Mouse (Mus musculus) forebrain, postnatal 0 days (tissue): ENCODE data around the gene Gzmk. TPM values are rescaled to one million over a fixed set of nuclear protein-coding genes. Genes with fewer than 3 reads are reported as not detected.

Experiments
- ATAC-seq: fragments of 200-750 bp; cut with Nextera tagmentation; 2 replicates; pipeline ENCODE4 v1.8.0; 2017; ENCODE audit warnings: mild to moderate bottlenecking, moderate library complexity
- DNase-seq: peaks from one replicate; pipeline ENCODE4 v3.0.0-alpha.2; 2015
- H3K27ac ChIP-seq: fragments of 300-500 bp; sonication (generic); 2 replicates; pipeline ENCODE4 v1.5.1; 2014; ENCODE audit warnings: low read depth, mild to moderate bottlenecking, antibody characterized with exemption, low read length, moderate library complexity, mixed read lengths
- H3K27me3 ChIP-seq: fragments of 300-500 bp; sonication (generic); 2 replicates; pipeline ENCODE4 v1.6.1; 2014; ENCODE audit warnings: mild to moderate bottlenecking, low read length, mixed read lengths; ENCODE audit not compliant: insufficient read depth
- H3K36me3 ChIP-seq: fragments of 300-500 bp; sonication (generic); 2 replicates; pipeline ENCODE4 v1.6.1; 2014; ENCODE audit warnings: mild to moderate bottlenecking, moderate library complexity; ENCODE audit not compliant: insufficient read depth
- H3K4me1 ChIP-seq: fragments of 300-500 bp; sonication (generic); 2 replicates; pipeline ENCODE4 v1.6.1; 2014; ENCODE audit warnings: antibody characterized with exemption; ENCODE audit not compliant: insufficient read depth
- H3K4me2 ChIP-seq: fragments of 300-500 bp; sonication (generic); 2 replicates; pipeline ENCODE4 v1.6.1; 2014; ENCODE audit warnings: low read depth, mild to moderate bottlenecking, moderate library complexity
- H3K4me3 ChIP-seq: fragments of 300-500 bp; sonication (generic); 2 replicates; pipeline ENCODE4 v1.5.1; 2014; ENCODE audit warnings: low read depth, low read length, mixed read lengths
- H3K9ac ChIP-seq: fragments of 300-500 bp; sonication (generic); 2 replicates; pipeline ENCODE4 v1.6.1; 2014; ENCODE audit warnings: mild to moderate bottlenecking
- H3K9me3 ChIP-seq: fragments of 300-500 bp; sonication (generic); 2 replicates; pipeline ENCODE4 v1.6.1; 2016; ENCODE audit warnings: low read length
- CTCF ChIP-seq: sonication (generic); IDR thresholded peaks from 2 replicates; pipeline ENCODE4 v1.5.1; 2016; ENCODE audit warnings: antibody characterized with exemption, control low read depth, low read depth
- WGBS: fragments of 180-500 bp; shearing (Covaris S2); extraction: QIAGEN DNeasy Blood & Tissue Kit; methylation state at CpG from one replicate; pipeline ENCODE4 v1.1.7; 2014; 5-methylcytosine and 5-hydroxymethylcytosine counted together
- polyA plus RNA-seq: library from polyadenylated mRNA; unstranded; fragments of >200 nt; fragmentation: Nextera tagmentation; extraction: Ambion mirVana; gene quantifications from 2 replicates; pipeline ENCODE4 v1.2.1, GENCODE M21; 2015
- total RNA-seq: library from RNA; depleted of rRNA; stranded (reverse); fragments of >200 nt; gene quantifications from 2 replicates; pipeline ENCODE4 v1.2.3, GENCODE M21; 2014

Gzmk gene
- total and polyA plus RNA-seq, 2 experiments from 2014 or later: not detected

GRCm38 (mm10) chr13:113227076-113227475 lies 1.4 kb upstream of the Gzmk start:
- TF ChIP-seq CTCF: no peak
- no peak for ATAC-seq

GRCm38 (mm10) chr13:113224105-113224504 lies 1.6 kb downstream of the Gzmk start:
- TF ChIP-seq CTCF: no peak
- 3% methylated on average over 2 of the region's 2 CpGs for WGBS
- no peak overlapping the region for H3K4me3 ChIP-seq
- no peaks in the 10 kb centered on the region for H3K9me3 ChIP-seq
- DNase-seq (peak; percentile 71), ATAC-seq (peak; percentile 23)
- 0 out of 2 replicates have a peak overlapping the region, but pooled peaks have one; percentile 24 for H3K4me2 ChIP-seq
- H3K4me1 ChIP-seq: peaks cover 3% of the 10 kb centered on the region; the same call in 1 of the 2 replicates
- H3K27ac ChIP-seq: no peak overlapping the region
- H3K9ac ChIP-seq: no peak overlapping the region
- no peaks in the 10 kb centered on the region for H3K36me3 ChIP-seq
- H3K27me3 ChIP-seq: no peaks in the 10 kb centered on the region

More at GRCm38 (mm10) chr13:113227076-113227475, 1.4 kb upstream of the Gzmk start:
- H3K9ac ChIP-seq: no peak overlapping the region
- H3K4me1 ChIP-seq: peaks cover 3% of the 10 kb centered on the region; the same call in 1 of the 2 replicates
- no peak overlapping the region for H3K27ac ChIP-seq
- DNase-seq: no peak
- WGBS: 88% methylated on average over 4 of the region's 4 CpGs
- no peaks in the 10 kb centered on the region for H3K27me3 ChIP-seq
- H3K4me2 ChIP-seq: no peak overlapping the region
- no peaks in the 10 kb centered on the region for H3K9me3 ChIP-seq
- no peak overlapping the region for H3K4me3 ChIP-seq
- no peaks in the 10 kb centered on the region for H3K36me3 ChIP-seq

GRCm38 (mm10) chr13:113221851-113222250 lies 3.9 kb downstream of the Gzmk start:
- H3K4me2 ChIP-seq: no peak overlapping the region
- no peak overlapping the region for H3K4me3 ChIP-seq
- ATAC-seq (no peak), DNase-seq (no peak)
- H3K27ac ChIP-seq: no peak overlapping the region
- no peaks in the 10 kb centered on the region for H3K9me3 ChIP-seq
- no peak for TF ChIP-seq CTCF
- peaks cover 3% of the 10 kb centered on the region; the same call in 1 of the 2 replicates for H3K4me1 ChIP-seq
- H3K36me3 ChIP-seq: no peaks in the 10 kb centered on the region
- WGBS: 50% methylated on average over 6 of the region's 6 CpGs
- H3K27me3 ChIP-seq: no peaks in the 10 kb centered on the region
- no peak overlapping the region for H3K9ac ChIP-seq

GRCm38 (mm10) chr13:113213865-113214264 lies 11.8 kb downstream of the Gzmk start:
- Histone ChIP-seq H3K9me3 (no peaks in the 10 kb centered on the region), H3K4me2 (no peak overlapping the region), H3K36me3 (no peaks in the 10 kb centered on the region), H3K27me3 (no peaks in the 10 kb centered on the region), H3K4me1 (no peaks in the 10 kb centered on the region), H3K9ac (no peak overlapping the region), H3K27ac (no peak overlapping the region), H3K4me3 (no peak overlapping the region)
- WGBS: 93% methylated on average over 3 of the region's 3 CpGs
- no peak for TF ChIP-seq CTCF
- no peak for ATAC-seq
- no peak for DNase-seq

- ATAC-seq (no peak), DNase-seq (no peak)
- H3K27ac ChIP-seq: no peak overlapping the region
- TF ChIP-seq CTCF: no peak
- H3K4me2 ChIP-seq: no peak overlapping the region
- no peak overlapping the region for H3K4me3 ChIP-seq
- no peaks in the 10 kb centered on the region for H3K9me3 ChIP-seq
- H3K4me1 ChIP-seq: no peaks in the 10 kb centered on the region
- H3K27me3 ChIP-seq: no peaks in the 10 kb centered on the region
- 71% methylated on average over 3 of the region's 3 CpGs for WGBS
- H3K36me3 ChIP-seq: no peaks in the 10 kb centered on the region
- H3K9ac ChIP-seq: no peak overlapping the region
These were observed 13.3 kb downstream of the Gzmk start for GRCm38 (mm10) chr13:113212401-113212800.

GRCm38 (mm10) chr13:113211345-113211744 lies 14.4 kb downstream of the Gzmk start:
- Histone ChIP-seq H3K9me3 (no peaks in the 10 kb centered on the region), H3K4me1 (no peaks in the 10 kb centered on the region), H3K27ac (no peak overlapping the region), H3K36me3 (no peaks in the 10 kb centered on the region), H3K4me3 (no peak overlapping the region), H3K9ac (no peak overlapping the region), H3K4me2 (0 out of 2 replicates have a peak overlapping the region, but pooled peaks have one; percentile 7), H3K27me3 (no peaks in the 10 kb centered on the region)
- no peak for DNase-seq
- 51% methylated on average over 15 of the region's 15 CpGs for WGBS
- no peak for ATAC-seq
- TF ChIP-seq CTCF: no peak

- no peak; the same call in 1 of the 2 replicates for TF ChIP-seq CTCF
- Histone ChIP-seq H3K9ac (no peak within 1 kb of the TSS), H3K4me2 (0 out of 2 replicates have a peak within 1 kb of the TSS, but pooled peaks have one; percentile 0), H3K4me1 (no peaks in the 10 kb centered on the region), H3K27ac (no peak within 1 kb of the TSS), H3K9me3 (no peaks in the 10 kb centered on the region), H3K4me3 (no peak within 1 kb of the TSS), H3K27me3 (no peaks in the 10 kb centered on the region), H3K36me3 (no peaks in the 10 kb centered on the region)
- no peak for DNase-seq
- WGBS: 50% methylated on average over 15 of the region's 15 CpGs
- peak; percentile 29; the same call in 1 of the 2 replicates for ATAC-seq
These were observed 16.1 kb downstream of the Gzmk start, which contains the start of gene Esm1 for GRCm38 (mm10) chr13:113209624-113210023. Gene Esm1 (plus strand): TSS chr13:113209659.

- H3K4me1 ChIP-seq: no peaks in the 10 kb centered on the region
- ATAC-seq (no peak), DNase-seq (no peak)
- H3K9me3 ChIP-seq: no peaks in the 10 kb centered on the region
- TF ChIP-seq CTCF: no peak
- no peaks in the 10 kb centered on the region for H3K27me3 ChIP-seq
- no peak overlapping the region for H3K4me3 ChIP-seq
- no peak overlapping the region for H3K4me2 ChIP-seq
- WGBS: 94% methylated on average over 5 of the region's 5 CpGs
- no peak overlapping the region for H3K27ac ChIP-seq
- no peaks in the 10 kb centered on the region for H3K36me3 ChIP-seq
- no peak overlapping the region for H3K9ac ChIP-seq
These were observed 20.4 kb downstream of the Gzmk start for GRCm38 (mm10) chr13:113205346-113205745.
